Mouse (Mus musculus): ENCODE results near the gene Cxcl16.

DNA sequence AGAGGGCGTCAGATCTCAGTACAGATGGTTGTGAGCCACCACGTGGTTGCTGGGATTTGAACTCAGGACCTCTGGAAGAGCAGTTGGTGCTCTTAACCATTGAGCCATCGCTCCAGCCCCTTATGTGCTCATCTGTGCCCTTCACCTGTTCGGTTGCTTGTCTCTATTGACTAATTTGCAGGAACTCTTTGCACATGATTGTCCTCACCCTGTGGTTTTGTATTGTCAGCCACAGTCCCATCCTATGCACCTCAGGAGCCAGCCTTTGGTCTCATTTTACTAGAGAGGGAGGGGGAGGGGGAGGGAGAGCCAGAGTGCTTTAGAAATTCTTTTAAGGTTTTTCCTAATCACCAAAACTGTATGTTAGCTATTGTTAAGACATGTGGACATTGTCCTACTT lies 41.6 kb downstream of the Cxcl16 start:
- no peak for TF ChIP-seq POLR2A (IDR thresholded peaks at IDR 0.05; ENCODE audit: low read depth, low read length)
- no peak for TF ChIP-seq CTCF (IDR thresholded peaks at IDR 0.05; ENCODE audit: extremely low read depth, insufficient read length, insufficient replicate concordance, low read depth, low read length)

Measured in small intestine, adult 2 months (tissue).